Mouse (Mus musculus) cerebellum, postnatal 10 days (tissue): ENCODE data around the gene Arl6ip1.

Source experiments
- DNase-seq, 2 experiments: peaks; one replicate each; pipeline ENCODE4 v3.0.0; 2021; ENCODE audit warnings: mixed read lengths in 2 of 2

Gene Arl6ip1

DNA sequence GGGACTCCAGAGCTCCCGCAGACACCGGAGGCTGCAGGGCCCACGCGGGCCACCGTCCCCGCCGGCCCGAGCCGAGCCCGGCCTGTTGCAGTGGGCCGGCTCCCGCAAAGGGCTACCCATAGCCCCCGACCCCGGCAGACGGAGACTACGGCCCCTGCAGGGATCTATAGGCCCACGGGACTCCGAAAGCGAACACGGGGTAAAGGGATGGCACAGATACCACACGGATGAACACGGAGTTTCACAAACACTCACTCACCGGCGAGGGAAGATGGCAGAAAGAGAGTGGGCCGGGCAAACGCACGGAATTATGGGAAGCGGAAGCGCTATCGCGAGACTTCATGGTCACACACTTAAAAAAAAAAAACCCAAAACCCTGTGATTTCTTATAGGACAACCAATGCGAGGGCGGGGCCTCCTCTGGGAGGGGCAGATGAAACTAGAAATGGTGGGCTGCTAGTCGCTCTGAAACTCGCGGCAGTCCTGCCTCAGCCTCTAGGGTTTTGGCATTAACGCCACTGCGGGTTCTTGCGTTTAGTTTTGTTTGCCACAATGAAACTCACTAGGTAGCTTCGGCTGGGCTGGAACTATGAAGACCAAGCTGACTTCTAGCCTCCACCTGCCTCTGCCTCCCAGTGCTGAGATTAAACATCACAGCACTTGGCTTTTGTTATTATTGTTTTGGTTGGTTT, 13.4 kb downstream of the Arl6ip1 start, which contains the start of gene Rps15a:
Rps15a (minus strand) TSS at position 312 of the 692 bp plus-strand sequence.
- peak; percentile 96 to 97 for DNase-seq

DNA sequence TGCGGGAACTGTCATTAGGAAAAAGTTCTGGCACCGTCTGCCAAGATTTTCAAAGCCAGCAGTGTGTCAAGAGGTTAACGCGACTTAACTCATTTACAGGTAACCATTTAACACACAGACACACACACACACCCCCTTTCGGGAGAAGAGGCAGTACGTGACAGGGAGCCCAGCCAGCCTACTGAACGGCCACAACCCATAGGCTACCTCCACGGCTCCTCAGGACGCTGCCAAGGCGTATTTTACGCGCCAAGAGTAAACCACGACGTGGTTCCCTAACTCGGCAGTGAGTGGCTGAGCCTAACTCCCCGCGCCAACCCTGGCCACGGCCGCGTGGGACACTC, 14.0 kb downstream of the Arl6ip1 start:
- no peak for DNase-seq

DNA sequence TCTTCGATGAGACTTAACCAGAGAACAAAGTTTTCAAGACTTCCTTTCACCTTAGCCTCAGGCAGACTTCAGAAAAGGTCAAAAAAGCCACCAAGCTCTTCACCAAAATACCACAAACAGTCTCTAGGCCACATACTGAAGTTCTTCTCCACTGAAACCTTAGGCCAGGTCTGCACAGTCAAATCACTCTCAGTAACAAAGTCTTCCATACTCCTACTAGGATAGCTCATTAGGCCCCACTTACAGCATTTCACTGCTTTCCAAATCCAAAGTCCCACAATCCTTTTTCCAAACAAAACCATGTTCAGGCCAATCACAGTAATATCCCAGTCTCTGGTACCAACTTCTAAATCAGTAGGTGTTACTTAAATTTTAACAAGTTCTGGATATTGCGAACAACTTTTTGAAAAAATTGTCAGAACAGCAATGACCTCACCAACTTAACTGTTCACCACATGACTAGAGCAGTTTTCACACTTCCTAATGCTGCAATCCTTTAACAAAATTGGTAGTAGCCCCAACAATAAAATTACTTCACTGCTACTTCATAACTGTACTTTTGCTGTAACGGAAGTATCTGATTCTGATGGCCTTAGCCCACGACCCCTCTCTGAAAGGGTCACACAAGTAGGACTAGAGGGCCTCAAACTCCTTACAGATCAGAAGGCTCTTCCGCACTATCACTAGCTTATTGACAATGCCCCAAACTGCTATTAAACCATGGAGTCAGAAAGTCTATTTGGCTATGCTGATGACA, 15.7 kb downstream of the Arl6ip1 start:
- no peak for DNase-seq

DNA sequence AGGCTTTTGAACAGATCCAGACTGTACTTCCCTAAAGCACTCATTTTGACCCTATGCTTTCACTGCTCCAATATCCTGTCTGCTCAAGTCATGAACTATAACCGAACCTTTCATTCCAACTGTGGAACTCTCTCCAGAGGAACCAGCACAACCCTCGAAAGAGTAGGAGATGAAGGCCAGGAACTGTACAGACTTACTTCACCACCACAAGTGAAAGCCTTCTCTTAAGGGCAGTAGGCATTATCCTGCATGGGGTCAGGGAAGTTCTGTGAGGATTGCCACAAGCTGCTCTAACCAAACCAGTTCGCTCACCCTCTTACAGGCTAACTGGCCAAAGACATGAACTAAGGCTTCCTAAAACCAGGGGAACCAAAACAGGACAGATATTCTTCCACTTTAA, 18.3 kb downstream of the Arl6ip1 start:
- no peak for DNase-seq

DNA sequence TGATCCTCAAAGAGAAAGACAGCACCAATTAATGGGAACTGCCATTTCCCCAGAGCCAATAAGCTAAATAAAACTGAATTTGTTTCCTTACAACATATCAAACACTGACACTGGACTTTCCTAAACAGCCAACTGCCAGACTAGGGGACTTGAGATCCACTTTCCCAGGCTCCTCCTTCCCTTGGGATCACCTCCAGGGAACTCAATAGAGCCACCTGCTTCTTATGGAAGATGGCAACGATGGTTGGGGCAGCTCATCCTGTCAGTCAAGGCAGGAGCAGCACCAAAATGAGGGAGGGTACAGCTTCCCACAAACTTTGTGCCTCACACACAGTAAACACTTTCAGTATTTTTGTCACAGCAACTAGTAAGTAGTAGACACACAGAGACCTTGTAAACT, 21.8 kb downstream of the Arl6ip1 start:
- no peak for DNase-seq

DNA sequence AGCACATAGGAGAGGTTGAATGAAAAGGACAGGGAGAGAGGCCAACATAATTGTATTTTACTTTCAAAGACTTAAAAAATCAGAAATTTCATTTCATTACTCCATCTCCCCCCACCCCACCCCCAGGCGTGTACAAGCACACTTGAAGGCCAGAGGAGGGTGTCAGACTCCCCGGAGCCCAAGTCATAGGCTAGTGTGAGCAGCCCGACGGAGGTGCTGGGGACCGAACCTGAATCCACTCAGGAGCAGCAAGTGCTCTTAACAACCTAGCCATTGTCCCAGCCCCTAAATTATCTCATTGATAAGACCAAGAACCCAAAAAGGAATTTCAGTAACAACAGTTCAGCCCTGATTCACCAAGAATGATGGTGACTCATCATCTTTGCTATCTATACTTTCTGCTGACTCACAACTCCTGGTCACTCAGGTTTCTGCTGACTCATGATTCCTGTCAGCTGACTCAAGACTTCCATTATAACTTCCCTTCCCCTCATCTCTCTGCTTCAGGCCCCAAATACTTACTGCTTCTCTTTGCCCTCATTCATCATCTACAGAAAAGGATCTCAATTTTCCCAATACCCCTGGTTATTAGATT, 24.9 kb downstream of the Arl6ip1 start:
- DNase-seq: no peak

DNA sequence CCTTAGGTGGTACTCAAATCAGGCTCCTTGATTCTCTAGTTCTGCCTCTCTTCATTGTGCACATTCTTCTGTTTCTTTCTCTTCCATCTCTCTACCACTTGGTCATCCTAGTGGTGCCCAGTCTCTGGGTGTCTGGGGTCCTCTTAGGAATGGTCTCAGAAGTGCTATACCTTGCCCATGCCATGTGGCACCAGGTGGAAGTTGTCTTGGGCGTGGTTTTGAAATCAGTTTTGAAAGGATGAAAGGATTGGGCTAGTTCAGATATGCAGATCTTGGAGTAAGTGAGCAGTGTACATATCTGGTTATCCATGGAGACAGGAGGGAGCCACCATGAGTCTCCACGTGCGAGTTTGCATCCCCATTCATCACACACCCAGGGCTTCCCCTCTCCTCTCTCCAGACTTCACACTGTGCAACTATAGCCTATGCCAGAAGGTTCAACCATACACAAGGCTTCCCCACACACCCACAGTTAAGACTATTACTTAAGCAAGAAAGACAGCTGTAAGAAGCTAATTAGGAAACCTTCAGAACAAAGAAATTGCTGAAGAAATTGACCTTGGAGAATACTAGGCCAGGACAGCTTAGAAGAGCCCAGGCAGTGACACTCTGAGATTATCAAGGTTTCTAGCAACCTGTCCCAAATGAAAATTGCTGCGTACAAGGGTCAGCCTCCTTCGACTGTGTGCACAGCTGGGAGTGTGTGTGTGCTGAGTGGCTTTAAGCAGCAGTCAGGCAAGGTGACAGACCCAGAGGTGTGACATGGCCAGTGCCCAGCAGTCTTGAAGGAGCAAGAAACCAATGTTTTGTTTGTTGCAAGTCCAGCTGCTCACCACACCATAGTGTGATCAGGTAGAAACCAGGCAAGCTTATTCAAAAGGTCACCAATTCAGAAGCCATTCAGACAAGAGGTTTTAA, 25.7 kb downstream of the Arl6ip1 start:
- DNase-seq: no peak

DNA sequence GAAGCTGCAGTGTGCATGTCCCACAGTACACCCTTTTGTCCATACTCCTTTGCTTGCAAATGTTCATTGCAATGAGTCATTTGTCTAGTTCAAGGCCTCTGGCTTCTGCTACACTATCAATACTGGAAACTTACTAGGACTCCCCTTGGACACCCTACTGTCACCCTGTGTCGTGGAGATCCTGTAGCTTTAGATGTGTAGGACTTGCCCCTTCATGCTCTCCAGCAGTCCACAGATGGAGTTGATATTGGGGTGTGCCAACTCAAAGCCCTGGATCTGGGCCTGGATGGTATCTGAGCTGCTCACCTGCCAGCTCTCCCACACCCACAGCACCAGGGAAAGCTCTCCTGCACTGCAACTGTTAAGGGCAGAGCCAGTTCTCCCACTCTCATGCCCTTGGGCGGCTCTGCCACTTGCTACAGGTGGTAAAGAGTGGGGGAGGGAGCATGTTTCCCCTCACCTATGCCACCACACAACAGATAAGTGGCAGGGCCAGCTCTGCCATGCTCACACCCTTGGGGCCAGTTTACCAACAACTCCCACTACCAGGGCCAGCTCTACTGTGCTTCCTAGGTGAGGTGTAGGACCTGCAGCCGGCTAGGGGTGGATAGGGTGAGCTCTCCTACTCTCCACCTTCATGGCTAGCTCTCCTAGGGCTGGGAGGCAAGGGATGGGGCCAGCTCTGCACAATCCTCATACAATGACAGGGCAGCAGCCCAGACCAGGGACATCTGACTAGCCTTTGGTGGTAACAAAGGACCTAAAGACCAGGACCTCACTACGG, 26.6 kb downstream of the Arl6ip1 start:
- DNase-seq: peak in 1 of 2 experiments; percentile 10

DNA sequence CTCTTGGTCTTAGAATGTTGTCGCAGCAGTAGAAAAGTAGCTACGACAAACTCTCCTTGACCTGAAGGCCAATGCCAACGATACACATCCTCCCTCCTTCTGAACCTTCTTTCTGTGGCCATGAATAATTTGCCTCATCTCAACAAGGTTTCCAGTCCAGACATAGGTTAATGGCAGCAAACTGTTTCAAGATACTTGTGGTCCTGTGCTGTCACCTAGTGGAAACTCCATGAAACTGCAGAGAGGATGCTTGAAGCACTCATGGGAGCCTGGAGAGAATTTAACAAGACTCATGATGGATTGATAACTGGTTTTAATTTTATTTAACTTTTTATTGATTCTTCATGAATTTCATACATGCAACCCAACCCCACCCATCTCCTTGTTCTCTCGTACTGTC, 27.2 kb downstream of the Arl6ip1 start:
- DNase-seq: peak; percentile 61 to 77

DNA sequence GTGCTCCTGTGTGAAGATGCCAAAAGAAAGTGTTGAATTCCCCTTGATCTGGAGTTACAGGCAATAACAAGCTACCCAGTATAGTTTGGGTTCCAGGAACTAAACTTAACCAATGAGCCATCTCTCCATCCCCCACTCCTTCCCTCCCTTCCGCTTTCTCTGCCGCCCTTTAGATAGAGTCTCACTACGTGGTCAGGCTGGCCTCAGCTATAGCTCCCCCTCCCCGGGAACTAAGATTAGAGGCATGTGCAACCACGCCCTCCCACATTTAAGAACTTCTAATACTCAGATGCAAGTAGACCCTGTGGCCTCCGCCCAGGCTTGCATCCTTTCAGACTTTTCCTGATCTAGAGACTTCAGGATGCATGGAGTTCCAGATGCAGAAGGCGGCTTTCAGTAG, 31.8 kb downstream of the Arl6ip1 start:
- DNase-seq: no peak

DNA sequence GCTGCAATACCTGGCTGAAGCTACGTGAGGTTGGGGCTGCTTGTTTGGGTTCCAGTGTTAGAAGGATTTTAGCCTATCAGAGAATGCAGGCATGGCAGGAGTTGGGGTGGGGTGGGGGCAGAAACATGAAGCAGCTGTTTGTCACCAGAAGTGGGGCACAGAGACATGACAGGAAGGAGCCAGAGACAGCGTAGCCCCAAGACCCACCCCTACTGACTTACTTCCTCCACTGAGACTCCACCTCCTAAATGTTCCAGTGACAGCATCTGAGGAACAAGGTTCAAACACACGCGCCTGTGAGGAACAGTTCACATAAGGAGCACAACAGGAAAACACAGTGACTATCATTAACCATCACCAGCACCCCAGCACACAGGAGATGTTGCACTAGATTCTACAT, 49.5 kb downstream of the Arl6ip1 start:
- DNase-seq: no peak

DNA sequence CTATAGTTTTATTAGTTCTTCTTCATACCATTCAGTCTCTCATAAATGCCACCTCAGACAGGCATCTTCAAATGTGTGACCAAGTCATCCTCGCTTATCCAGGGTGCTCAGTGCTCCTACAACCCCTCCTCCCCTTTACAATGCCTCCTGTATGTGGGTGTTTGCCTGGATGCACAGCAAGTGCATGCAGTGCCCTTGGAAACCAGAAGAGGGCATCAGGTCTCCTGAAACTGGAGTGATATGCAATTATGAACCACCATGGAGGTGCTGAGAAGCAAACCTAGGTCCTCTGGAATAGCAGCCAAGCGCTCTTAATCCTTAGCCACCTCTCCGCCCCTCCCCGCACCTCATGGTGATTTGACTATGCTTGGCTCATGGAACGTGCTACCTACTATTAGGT, 50.4 kb downstream of the Arl6ip1 start:
- DNase-seq: no peak
